Mouse (Mus musculus): ENCODE measurements around the gene Wwox.

Wwox gene

DNA sequence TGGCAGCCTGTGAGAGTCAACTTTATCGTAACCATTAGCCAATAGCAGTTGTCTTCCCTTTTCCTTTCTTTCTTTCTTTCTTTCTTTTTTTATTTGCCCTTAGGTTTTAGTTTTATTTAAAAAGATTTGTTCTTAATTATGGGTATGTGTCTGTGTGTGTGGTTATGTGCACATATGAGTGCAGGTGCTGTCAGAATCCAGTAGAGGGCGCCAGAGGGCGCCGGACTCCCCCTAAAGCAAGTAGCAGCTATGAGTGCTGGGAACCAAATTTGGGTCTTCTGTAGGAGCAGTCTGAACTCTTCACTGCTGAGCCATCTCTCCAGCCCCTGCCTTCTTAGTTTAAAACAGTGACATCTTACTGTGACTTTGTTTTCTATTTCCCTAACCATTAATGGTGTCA is 529.4 kb downstream of the Wwox start:
- DNase-seq (ENCODE audit: extremely low spot score), result no peak

DNA sequence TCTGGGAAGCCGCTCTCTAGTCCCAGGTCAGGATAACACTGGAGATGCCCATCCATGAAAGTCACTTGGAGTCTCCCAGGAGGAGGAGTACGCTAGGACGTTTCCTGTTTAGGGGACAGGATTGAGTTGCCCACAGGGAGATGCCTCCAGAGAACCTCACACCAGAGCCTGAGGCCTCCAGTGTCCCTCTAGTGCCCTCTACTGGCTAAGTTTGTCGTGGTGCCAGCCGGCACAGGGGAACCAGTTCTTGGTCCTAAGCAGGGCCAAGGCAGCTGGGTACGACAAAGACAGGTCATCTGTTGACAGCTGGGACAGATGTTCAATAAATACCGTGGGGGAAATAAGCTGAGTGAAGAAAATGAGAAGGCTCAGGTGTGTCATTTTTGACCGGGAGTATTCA is 531.9 kb downstream of the Wwox start:
- DNase-seq (ENCODE audit: extremely low spot score), result peak; percentile 78

DNA sequence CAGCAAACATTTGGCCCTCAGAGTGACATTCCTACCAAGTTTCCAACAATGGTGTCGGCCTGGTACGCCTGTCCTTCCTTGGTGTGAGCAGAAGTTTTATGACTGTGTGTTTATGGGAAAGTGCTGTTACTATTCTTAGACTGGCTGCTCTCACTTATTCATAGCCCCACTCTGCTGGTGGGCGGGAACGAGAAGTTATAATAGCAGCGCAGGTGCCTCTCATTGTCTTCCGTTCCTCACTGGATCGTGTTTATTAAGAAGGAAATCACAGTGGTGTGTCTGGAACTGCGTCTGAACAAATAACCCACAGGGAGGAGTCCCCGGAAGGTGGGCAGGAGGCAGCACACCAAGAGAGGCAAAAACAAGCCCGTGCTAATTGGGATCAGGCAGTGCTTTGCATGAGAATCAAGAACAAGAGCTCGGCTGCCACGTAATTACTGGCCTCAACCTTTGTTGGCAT is 533.6 kb downstream of the Wwox start:
- DNase-seq (ENCODE audit: extremely low spot score), result no peak

- DNase-seq (ENCODE audit: extremely low spot score), result no peak
These were observed 535.0 kb downstream of the Wwox start for GRCm38 (mm10) chr8:114974336-114974950.

GRCm38 (mm10) chr8:114977746-114978145 is 538.3 kb downstream of the Wwox start:
- DNase-seq (ENCODE audit: extremely low spot score), result no peak

- no peak for DNase-seq (ENCODE audit: extremely low spot score)
These were observed 538.9 kb downstream of the Wwox start for GRCm38 (mm10) chr8:114978206-114978960.

- no peak for DNase-seq (ENCODE audit: extremely low spot score)
These were observed 540.2 kb downstream of the Wwox start for GRCm38 (mm10) chr8:114979671-114980070.

DNA sequence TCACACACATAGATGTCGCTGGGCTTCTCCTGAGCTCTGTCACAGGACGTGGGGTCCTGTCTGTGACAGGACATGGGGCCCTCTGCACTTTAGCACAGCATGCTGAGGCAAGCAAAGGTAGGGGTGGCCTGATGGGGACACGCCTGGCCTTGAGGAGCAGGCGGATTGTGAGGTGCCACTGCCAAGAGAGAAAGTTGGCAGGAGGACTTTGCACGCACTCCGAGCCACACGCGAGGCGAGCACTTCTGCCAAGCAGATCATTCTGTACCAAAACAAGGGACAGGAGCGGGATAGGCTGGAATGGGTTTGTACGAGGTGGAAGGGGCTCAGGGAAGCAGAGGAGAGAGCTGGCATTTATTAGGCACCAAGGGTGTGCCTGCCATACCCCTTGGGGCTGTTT is 543.3 kb downstream of the Wwox start:
- DNase-seq (ENCODE audit: extremely low spot score), result no peak

- DNase-seq (ENCODE audit: extremely low spot score), result no peak
These were observed 545.0 kb downstream of the Wwox start for GRCm38 (mm10) chr8:114984500-114984899.

GRCm38 (mm10) chr8:114985996-114986395 is 546.5 kb downstream of the Wwox start:
- no peak for DNase-seq (ENCODE audit: extremely low spot score)

DNA sequence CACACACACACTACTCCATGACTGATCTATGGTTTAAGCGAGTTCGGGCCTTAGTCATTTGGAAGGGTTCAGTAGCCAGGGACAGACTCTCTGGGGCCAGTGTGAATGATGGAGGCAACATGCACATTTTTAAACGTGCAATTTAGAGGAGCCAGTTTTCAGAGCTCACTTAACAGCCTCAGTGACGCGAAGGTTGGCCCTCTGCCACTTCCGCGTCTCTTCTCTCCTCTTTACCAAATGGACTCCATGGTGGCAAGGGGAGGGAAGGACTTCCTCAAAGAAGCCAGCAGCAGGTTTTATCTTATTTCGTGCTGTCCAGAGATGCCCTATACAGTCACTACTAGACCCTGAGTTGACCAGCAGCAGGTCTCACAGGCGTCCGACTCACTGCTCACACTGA is 547.5 kb downstream of the Wwox start:
- DNase-seq (ENCODE audit: extremely low spot score), result no peak

DNA sequence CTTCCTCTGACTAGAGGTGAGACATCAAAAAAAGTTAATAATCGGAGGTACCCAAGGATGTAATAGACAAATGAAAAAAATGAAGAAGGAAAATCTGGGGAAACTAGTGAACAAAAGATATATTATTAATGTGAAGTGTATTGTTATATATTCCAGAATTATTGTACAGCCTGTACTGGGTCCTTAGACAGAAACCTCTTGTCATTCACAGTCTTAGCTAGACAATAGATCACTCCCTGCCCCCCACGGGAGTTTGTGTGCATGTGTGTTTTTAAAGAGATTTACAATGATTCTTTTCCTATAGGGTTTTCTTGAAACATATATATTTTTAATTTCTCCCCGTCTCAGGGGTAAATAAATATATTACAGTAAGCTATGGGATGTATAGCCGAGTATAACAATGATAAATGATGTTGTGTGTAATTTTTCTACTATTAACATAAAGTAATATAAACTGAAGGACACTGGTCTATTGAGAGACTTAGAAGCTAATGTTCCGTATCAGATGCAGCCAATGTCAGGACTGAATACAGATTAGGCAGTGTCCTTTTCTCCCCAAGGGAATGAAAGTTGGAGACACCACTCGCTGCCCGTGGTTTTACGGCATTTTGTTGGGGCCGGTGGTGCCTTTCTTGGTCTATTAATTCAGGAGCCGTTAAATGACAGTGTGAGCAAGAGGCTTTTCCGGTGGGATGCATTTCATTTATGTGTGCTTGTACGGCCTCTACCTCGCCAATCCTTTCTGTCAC is 551.6 kb downstream of the Wwox start:
- no peak for DNase-seq (ENCODE audit: extremely low spot score)

- DNase-seq (ENCODE audit: extremely low spot score), result no peak
These were observed 561.3 kb downstream of the Wwox start for GRCm38 (mm10) chr8:115000736-115001135.

DNA sequence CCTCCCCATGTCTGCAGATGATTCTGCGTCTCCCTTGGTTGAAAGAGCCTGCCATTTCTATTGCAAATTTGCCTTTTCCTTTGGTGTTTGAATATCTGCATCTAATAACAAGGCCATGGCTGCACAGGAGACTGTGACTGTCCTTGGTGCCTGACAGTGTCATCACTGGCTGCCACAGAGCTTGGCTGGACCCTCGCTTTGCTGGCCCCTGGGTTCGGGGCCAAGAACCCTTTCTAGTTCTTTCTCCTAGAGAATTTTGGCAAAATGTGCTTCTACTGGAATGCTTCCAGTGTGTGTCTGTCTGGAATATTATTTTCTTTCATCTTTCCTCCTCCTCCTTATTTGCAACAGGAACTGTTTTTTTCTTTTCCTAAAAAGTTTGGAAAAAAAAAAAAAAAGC is 565.6 kb downstream of the Wwox start:
- no peak for DNase-seq (ENCODE audit: extremely low spot score)

GRCm38 (mm10) chr8:115006561-115006960 is 567.1 kb downstream of the Wwox start:
- peak; percentile 52 for DNase-seq (ENCODE audit: extremely low spot score)

- DNase-seq (ENCODE audit: extremely low spot score), result no peak
These were observed 567.8 kb downstream of the Wwox start for GRCm38 (mm10) chr8:115007280-115007679.

DNA sequence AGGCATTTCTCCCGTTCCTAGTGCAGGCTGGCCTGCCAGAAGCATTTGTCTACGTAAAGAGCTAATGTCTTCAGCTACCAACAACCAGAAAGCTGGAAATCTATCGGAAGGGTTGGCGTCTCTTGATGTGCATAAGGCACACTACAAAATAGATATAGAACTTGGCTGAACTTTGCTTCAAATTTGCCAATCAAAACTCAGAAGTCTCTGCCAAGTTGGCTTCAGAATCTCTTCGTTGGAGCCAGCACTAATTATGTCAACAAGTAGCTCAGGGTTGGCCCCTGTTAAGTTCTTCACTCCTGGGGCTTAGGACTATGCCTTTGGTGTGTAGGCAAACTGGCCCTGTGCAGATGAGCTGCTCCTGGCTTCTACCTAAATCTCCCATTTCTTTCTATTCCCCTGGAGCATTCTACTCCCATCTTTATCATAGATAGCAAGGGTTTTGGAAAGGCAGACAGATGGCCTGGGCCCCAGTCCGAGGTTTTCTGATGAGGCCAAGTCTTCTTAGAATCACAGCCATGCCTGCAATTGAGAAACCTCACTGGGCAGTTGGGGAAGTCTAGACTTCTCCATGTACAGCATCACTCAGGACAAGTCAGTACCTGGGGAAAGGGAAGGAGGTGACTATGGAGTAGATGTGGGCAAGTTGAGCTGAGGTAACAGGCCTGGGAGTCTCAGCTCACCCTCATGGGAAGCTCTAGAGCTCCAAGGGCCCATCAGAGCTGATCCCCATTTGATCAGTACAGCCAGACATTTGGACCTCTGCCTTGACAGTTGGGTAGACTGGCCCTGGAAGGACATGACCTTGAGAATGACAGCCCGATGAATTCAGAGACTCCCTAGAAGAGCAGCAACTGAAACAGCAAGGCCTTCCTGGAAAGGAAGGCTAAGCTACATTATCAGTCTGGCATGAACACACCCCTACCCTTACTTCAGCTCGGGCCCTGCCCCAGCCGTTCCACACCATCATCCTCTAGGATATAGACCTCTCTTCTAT is 569.5 kb downstream of the Wwox start:
- no peak for DNase-seq (ENCODE audit: extremely low spot score)

DNA sequence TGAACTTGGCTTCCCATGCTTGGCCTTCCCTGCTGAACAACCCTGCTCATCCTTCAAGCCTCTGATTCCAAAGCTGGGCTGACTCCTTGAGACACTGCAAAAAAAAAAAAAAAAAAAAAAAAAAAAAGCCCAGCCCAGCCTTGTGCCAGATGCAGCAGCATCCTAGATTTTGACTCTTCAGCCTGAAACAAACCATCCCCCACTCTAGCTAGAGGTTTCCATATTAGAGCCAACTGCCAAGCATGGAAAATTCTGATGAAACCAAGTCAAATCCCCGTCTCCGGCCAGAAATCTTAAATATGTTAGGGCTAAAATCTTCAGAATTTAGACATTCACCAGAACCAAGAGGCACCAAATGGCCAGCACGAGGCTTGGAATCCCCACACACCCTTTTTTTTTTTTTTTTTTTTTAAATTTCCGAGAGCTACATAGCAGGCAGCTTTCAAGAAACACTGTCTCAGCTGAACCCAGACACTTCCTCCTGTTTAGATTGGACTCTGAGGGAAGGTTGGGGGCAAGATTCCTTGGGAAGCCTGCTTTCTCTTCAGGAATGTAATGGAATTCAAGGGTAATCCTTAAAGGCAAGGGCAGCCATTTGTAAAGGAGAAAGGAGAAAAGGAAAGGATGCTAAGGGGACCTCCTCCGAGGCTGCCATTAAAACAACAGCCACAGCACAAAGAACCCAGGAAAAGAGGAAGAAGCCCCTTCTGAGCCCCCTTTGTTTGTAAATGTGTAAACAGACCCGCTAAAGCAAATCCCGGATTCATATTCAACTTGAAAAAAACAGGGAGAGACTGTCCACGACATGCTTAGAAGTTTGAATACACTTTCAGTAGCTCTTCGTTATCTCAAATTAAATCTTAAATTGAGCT is 570.7 kb downstream of the Wwox start:
- peak; percentile 38 for DNase-seq (ENCODE audit: extremely low spot score)

GRCm38 (mm10) chr8:115010769-115011073 is 571.3 kb downstream of the Wwox start:
- no peak for DNase-seq (ENCODE audit: extremely low spot score)

GRCm38 (mm10) chr8:115019661-115020060 is 580.2 kb downstream of the Wwox start:
- DNase-seq (ENCODE audit: extremely low spot score), result no peak

GRCm38 (mm10) chr8:115021731-115022130 is 582.3 kb downstream of the Wwox start:
- DNase-seq (ENCODE audit: extremely low spot score), result no peak
